Mouse (Mus musculus): ENCODE results near the gene Etnk1. TPM values are rescaled to one million over a fixed set of nuclear protein-coding genes. Genes with fewer than 3 reads are reported as not detected.

Etnk1 gene
- polyA plus RNA-seq, 1 experiment from 2014 or later, result 16.1 TPM

DNA sequence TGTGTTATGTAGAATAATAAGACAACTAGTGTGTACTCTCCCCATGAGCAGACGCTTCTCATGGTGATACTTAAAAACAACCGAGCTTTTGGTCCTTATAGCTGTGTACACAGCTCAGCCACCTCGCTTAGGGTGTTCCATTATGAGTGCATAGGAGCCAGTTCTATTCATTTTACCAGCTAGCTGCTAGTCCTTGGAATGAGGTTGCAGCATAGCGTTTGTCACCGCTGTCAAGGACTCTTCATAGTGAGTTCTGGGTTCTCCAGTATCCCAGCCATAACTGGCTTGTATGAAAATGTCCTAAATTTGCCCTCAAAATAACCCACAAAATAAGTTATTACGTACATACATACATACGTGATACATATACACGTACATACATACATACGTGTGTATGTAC is 9.1 kb downstream of the Etnk1 start:
- no peak for ATAC-seq (ENCODE audit: insufficient number of reproducible peaks, low FRiP score, low TSS enrichment, low read depth)
- 90% methylated on average over 9 of the region's 9 CpGs for WGBS
- Histone ChIP-seq H3K9me3 (no peaks in the 10 kb centered on the region), H3K27ac (no peak overlapping the region), H3K4me1 (peaks cover 19% of the 10 kb centered on the region), H3K9ac (no peak overlapping the region), H3K4me2 (no peak overlapping the region), H3K27me3 (no peaks in the 10 kb centered on the region), H3K36me3 (peaks cover 17% of the 10 kb centered on the region), H3K4me3 (no peak overlapping the region)

DNA sequence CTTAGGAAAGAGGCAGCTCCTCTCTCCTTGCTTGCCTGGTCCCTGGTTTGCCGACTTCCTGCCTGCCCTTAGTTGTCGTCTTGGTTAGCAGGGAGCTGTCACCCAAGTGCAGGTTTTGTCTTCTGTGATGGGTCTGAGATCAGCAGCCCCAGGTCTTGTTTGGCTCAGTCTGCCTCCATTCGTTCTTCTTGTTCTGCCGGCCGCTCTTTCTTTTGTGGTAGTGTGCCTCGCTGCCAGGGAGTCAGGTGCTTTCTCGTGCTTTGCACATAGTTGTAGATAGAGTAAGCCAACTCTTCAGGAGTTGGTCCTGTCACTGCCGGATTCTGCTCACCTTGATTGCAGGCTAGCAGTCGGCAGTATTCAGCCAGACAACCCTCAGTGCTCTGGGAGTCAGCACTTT is 9.6 kb downstream of the Etnk1 start:
- ATAC-seq (ENCODE audit: insufficient number of reproducible peaks, low FRiP score, low TSS enrichment, low read depth), result no peak
- no peak overlapping the region for H3K4me2 ChIP-seq
- H3K9ac ChIP-seq, result no peak overlapping the region
- H3K4me1 ChIP-seq, result peaks cover 14% of the 10 kb centered on the region
- H3K4me3 ChIP-seq, result no peak overlapping the region
- 80% methylated on average over 9 of the region's 9 CpGs for WGBS
- H3K27ac ChIP-seq, result no peak overlapping the region
- no peaks in the 10 kb centered on the region for H3K27me3 ChIP-seq
- H3K9me3 ChIP-seq, result no peaks in the 10 kb centered on the region
- peaks cover 22% of the 10 kb centered on the region for H3K36me3 ChIP-seq

DNA sequence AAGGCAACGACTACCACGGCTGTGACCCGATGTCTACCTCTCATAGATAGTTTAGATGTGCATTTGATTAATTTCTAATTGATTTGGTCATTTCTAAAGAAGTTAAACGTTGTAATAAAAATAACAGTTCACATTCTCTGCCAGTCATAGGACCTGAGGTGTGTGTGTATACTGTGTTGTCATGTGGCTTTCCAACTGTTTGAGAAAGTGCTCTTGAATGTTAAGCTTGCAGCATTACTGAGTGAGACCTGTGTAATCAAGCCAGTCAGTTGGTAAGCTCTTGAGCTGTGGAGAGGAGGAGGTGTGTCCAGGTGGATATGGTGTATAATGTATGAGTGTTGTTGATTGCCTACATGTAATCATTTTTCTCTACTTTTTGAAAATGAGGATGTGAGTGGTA is 12.2 kb downstream of the Etnk1 start:
- Histone ChIP-seq H3K4me1 (peaks cover 8% of the 10 kb centered on the region), H3K9me3 (no peaks in the 10 kb centered on the region), H3K4me2 (no peak overlapping the region), H3K36me3 (peaks cover 31% of the 10 kb centered on the region), H3K27ac (no peak overlapping the region), H3K4me3 (no peak overlapping the region), H3K9ac (no peak overlapping the region), H3K27me3 (no peaks in the 10 kb centered on the region)
- no peak for ATAC-seq (ENCODE audit: insufficient number of reproducible peaks, low FRiP score, low TSS enrichment, low read depth)
- WGBS, result 92% methylated on average over 4 of the region's 4 CpGs

DNA sequence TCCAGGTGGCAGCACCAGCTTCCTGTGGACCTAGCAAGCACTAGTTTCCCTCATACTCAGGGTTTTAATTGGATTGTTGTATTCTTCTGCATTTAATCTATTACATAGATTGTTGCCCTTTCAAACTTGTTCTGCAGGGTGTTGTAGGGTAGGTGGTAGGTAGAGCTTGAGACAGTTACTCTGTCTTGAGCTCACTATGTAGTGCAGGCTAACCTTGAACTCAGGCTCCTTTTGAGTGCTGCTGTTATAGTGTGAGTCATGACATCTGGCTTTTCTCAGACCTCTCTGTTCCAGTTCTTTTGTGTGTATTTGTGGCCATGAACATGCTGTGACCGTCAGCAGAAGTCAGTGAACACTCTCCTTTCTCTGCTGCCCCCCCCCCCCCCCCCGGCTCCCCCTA is 12.7 kb downstream of the Etnk1 start:
- 82% methylated on average over 2 of the region's 2 CpGs for WGBS
- Histone ChIP-seq H3K4me1 (peaks cover 5% of the 10 kb centered on the region), H3K27me3 (no peaks in the 10 kb centered on the region), H3K4me2 (no peak overlapping the region), H3K9ac (no peak overlapping the region), H3K27ac (no peak overlapping the region), H3K36me3 (peaks cover 33% of the 10 kb centered on the region), H3K4me3 (no peak overlapping the region), H3K9me3 (no peaks in the 10 kb centered on the region)
- ATAC-seq (ENCODE audit: insufficient number of reproducible peaks, low FRiP score, low TSS enrichment, low read depth), result no peak

DNA sequence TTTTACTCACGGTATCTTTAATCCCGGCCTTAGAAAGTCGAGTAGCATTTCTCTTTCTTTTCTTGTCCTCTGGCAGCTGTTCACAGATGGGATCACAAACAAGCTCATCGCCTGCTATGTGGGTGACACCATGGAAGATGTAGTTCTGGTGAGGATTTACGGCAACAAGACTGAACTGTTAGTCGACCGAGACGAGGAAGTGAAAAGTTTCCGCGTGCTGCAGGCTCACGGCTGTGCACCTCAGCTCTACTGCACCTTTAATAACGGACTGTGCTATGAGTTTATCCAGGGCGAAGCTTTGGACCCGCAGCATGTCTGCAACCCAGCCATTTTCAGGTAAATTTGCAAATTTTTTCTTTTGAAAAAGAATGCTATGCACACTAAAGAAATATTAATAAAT is 13.5 kb downstream of the Etnk1 start:
- no peaks in the 10 kb centered on the region for H3K9me3 ChIP-seq
- H3K36me3 ChIP-seq, result peaks cover 34% of the 10 kb centered on the region
- H3K27ac ChIP-seq, result no peak overlapping the region
- H3K4me1 ChIP-seq, result no peaks in the 10 kb centered on the region
- no peak for ATAC-seq (ENCODE audit: insufficient number of reproducible peaks, low FRiP score, low TSS enrichment, low read depth)
- H3K4me3 ChIP-seq, result no peak overlapping the region
- 85% methylated on average over 14 of the region's 14 CpGs for whole genome bisulfite sequencing
- no peak overlapping the region for H3K4me2 ChIP-seq
- H3K27me3 ChIP-seq, result no peaks in the 10 kb centered on the region
- H3K9ac ChIP-seq, result no peak overlapping the region

DNA sequence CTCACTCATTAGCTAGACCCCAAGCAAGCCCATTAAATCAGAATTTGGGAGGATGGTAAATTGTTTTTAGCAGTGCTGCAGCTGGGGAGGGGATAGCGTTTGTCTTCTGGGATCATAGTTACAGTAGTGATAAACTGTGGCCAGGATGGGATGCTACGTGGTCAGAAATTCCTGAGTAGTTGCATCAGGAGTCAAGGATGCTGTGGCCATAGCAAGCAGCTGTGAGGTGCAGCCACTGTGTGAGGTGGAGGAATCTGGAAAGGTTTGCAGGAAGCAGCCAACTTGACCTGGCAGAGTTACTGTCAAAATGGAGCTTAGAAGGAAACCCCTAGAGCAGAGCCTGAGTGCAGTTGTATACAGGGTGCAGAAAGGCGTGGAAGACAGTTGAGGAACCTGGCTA is 17.1 kb downstream of the Etnk1 start:
- Histone ChIP-seq H3K27ac (no peak overlapping the region), H3K4me1 (no peaks in the 10 kb centered on the region), H3K9ac (no peak overlapping the region), H3K4me2 (no peak overlapping the region), H3K9me3 (no peaks in the 10 kb centered on the region), H3K27me3 (no peaks in the 10 kb centered on the region), H3K36me3 (peaks cover 39% of the 10 kb centered on the region), H3K4me3 (no peak overlapping the region)
- no peak for ATAC-seq (ENCODE audit: insufficient number of reproducible peaks, low FRiP score, low TSS enrichment, low read depth)
- 87% methylated on average over 3 of the region's 3 CpGs for WGBS

DNA sequence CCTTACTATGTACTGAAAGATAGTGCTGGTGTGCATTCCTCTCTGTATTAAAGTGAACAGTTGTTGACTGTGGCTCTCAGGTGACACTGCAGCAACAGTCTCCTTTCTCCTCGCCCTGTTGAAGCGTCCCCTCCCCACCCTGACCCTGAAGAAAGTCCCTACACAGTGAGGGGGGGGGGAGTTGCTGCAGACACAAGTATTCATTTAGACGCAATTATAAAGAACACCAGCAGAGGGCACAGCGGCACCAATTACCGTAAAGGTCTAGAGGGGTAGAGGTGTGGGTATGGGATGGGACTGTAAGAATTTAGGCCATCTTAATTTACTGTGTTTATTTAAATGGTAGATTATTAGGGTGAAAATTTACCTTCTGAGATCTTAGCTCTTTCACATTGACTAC is 17.7 kb downstream of the Etnk1 start:
- no peak overlapping the region for H3K4me2 ChIP-seq
- no peak overlapping the region for H3K9ac ChIP-seq
- no peaks in the 10 kb centered on the region for H3K9me3 ChIP-seq
- H3K4me3 ChIP-seq, result no peak overlapping the region
- no peaks in the 10 kb centered on the region for H3K4me1 ChIP-seq
- H3K27me3 ChIP-seq, result no peaks in the 10 kb centered on the region
- H3K27ac ChIP-seq, result no peak overlapping the region
- 61% methylated on average over 5 of the region's 5 CpGs for WGBS
- H3K36me3 ChIP-seq, result peaks cover 39% of the 10 kb centered on the region
- ATAC-seq (ENCODE audit: insufficient number of reproducible peaks, low FRiP score, low TSS enrichment, low read depth), result no peak

DNA sequence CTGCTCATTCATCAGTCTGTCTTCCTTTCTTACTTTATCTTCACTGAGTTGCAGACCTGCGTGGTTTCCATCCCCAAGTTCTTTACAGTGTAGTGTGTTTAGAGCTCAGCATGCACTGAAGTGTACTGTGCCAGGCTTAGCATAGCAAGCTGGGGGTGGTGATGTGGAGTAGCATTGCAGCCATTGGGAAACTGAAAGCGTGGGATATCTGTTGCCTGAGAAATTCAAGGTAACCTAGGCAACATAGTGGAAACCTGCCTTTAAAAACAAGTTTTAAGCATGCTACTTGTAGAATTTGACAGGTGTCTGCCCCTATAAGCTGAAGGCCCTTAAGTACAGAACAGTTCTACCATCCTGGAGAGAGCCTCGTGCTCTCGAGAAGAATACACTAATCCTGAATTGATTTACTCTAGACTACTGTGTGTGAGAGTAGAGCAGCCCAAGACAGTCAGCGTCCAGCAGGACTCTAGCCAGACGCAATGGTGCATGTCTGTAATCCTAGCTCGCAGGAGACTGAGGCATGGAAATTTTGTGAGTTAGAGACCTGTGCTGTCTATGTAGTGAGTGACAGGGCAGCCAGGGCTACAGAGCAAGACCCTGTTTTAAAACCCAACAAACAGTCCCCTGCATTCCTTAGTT is 23.9 kb downstream of the Etnk1 start:
- peaks cover 13% of the 10 kb centered on the region for H3K36me3 ChIP-seq
- H3K27me3 ChIP-seq, result no peaks in the 10 kb centered on the region
- H3K9me3 ChIP-seq, result no peaks in the 10 kb centered on the region
- H3K4me2 ChIP-seq, result no peak overlapping the region
- ATAC-seq (ENCODE audit: insufficient number of reproducible peaks, low FRiP score, low TSS enrichment, low read depth), result no peak
- H3K9ac ChIP-seq, result no peak overlapping the region
- WGBS, result 66% methylated on average over 7 of the region's 7 CpGs
- H3K4me3 ChIP-seq, result no peak overlapping the region
- 0 out of 2 replicates have a peak overlapping the region, but pooled peaks have one; percentile 35 for H3K27ac ChIP-seq
- H3K4me1 ChIP-seq, result peaks cover 17% of the 10 kb centered on the region; the same call in 1 of the 2 replicates

DNA sequence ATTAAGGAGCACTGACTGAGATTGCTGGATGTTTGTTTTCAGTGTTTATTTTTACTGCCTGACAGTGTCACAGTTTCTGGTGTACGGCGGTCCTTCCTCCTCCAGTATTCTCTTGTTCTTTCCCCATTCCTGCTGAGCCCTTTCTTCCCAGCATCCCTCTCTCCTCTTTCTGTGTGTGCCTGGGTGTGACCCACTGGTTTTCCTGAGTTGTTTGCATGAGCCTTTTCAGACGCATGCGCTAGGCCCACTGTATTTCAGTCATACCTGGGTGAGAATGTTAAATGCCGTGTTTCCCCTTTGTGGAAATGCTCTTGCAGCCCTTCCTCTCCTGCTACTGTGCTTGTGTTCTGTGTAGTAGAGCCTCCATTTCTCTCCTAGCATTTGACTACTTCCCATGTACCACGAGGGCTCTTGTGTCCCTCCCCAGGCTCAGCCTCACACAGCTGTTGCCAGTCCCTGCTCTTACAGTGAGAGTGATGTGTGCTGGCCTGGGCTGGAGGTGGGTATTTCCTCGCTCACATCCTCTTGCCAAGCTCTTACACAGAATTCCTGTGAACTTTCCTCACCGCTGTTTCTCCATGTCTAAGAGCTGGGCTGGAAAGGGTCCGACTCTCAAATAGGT is 24.6 kb downstream of the Etnk1 start:
- Histone ChIP-seq H3K27me3 (no peaks in the 10 kb centered on the region), H3K9ac (no peak overlapping the region), H3K9me3 (no peaks in the 10 kb centered on the region), H3K27ac (peak overlapping the region; percentile 43), H3K4me3 (no peak overlapping the region), H3K4me1 (peaks cover 17% of the 10 kb centered on the region; the same call in 1 of the 2 replicates), H3K36me3 (peaks cover 15% of the 10 kb centered on the region), H3K4me2 (no peak overlapping the region)
- ATAC-seq (ENCODE audit: insufficient number of reproducible peaks, low FRiP score, low TSS enrichment, low read depth), result no peak
- 60% methylated on average over 9 of the region's 9 CpGs for WGBS

DNA sequence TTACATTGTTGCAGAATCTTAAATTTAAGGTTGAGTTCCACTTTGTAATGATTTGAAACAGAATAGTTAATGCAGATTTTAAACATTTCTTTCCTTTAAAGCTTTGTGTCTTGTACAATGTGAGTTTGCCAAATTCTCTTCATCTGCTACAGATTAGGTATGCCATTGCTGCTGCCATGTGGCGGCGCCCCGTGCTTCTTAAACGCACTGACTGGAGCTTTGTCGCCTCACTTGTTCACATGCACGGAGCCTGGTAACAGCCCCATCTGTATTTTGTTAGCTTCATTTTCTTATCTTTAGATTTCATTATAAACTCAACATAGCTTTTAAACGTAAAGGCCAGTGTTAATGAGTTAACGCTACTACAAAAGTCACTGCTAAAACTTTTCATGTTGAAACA is 25.7 kb downstream of the Etnk1 start:
- H3K4me3 ChIP-seq, result no peak overlapping the region
- 27% methylated on average over 8 of the region's 8 CpGs for WGBS
- no peak overlapping the region for H3K27ac ChIP-seq
- no peaks in the 10 kb centered on the region for H3K27me3 ChIP-seq
- H3K4me1 ChIP-seq, result peaks cover 17% of the 10 kb centered on the region; the same call in 1 of the 2 replicates
- no peak overlapping the region for H3K4me2 ChIP-seq
- no peak for ATAC-seq (ENCODE audit: insufficient number of reproducible peaks, low FRiP score, low TSS enrichment, low read depth)
- no peak overlapping the region for H3K9ac ChIP-seq
- H3K9me3 ChIP-seq, result no peaks in the 10 kb centered on the region
- peaks cover 26% of the 10 kb centered on the region for H3K36me3 ChIP-seq

DNA sequence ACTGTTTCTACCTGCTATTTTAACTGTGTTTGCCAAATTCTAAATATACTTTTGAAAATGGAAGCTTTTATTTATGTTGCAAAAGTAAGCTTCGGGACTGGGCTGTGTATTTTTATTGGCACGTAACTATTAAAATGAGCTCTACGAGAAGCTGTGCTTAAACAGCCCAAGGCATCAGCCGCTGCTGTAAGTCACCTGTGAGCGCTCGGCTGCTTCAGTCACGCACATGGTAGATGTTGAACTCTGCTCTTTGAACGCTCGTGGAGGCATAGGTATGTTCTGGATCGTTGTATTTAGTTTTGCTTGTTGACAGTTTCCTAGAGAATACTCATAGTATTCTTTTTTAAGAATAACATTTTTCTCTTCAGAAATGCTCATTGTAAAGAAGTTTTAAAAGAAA is 26.1 kb downstream of the Etnk1 start:
- no peak for ATAC-seq (ENCODE audit: insufficient number of reproducible peaks, low FRiP score, low TSS enrichment, low read depth)
- Histone ChIP-seq H3K27me3 (no peaks in the 10 kb centered on the region), H3K4me2 (no peak overlapping the region), H3K4me3 (no peak overlapping the region), H3K27ac (no peak overlapping the region), H3K9me3 (no peaks in the 10 kb centered on the region), H3K36me3 (peaks cover 31% of the 10 kb centered on the region), H3K4me1 (peaks cover 17% of the 10 kb centered on the region; the same call in 1 of the 2 replicates), H3K9ac (no peak overlapping the region)
- WGBS, result 26% methylated on average over 10 of the region's 10 CpGs

DNA sequence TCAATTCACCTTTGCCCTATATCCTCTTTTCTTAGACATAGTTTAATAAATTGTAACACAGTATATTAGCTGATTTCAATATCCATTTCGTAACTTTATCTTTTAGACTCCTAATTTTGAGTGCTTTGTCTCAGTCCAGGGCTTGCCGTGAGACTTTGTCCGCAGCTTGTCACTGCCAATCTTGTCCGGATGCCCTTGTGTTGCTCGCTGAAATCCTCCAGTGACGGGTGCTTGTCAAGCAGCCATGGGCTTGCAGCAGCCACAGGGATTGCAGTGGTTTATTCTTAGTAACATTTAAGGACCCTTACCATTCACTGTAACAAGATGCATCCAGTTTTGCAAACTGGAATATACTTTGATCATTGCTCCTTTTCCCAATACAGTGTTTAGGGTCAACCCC is 26.6 kb downstream of the Etnk1 start:
- no peak overlapping the region for H3K4me3 ChIP-seq
- H3K9ac ChIP-seq, result no peak overlapping the region
- H3K27ac ChIP-seq, result no peak overlapping the region
- H3K4me1 ChIP-seq, result peaks cover 17% of the 10 kb centered on the region; the same call in 1 of the 2 replicates
- H3K9me3 ChIP-seq, result no peaks in the 10 kb centered on the region
- ATAC-seq (ENCODE audit: insufficient number of reproducible peaks, low FRiP score, low TSS enrichment, low read depth), result no peak
- peaks cover 33% of the 10 kb centered on the region for H3K36me3 ChIP-seq
- WGBS, result 83% methylated on average over 6 of the region's 6 CpGs
- H3K27me3 ChIP-seq, result no peaks in the 10 kb centered on the region
- no peak overlapping the region for H3K4me2 ChIP-seq

All from limb, embryonic 15.5 days (tissue).